Mouse (Mus musculus): ENCODE measurements around the gene Fbxo3. TPM values are rescaled to one million over a fixed set of nuclear protein-coding genes. Genes with fewer than 3 reads are reported as not detected.
A peak's percentile ranks its signal among the peaks of the same experiment; 100 is the strongest.
"Not testable (repeated sequence)": the region's sequence is repeated elsewhere in the genome, so short reads cannot be mapped to it uniquely, and the experiment has no call there.

Fbxo3 gene
- total and polyA plus RNA-seq, 2 experiments = 32.5 to 95.9 TPM

- no peaks in the 10 kb centered on the region for H3K27me3 ChIP-seq (ENCODE audit: control insufficient read depth, insufficient read depth, low read length)
- TF ChIP-seq POLR2A (IDR thresholded peaks at IDR 0.05; ENCODE audit: extremely low read depth, insufficient read depth, low read length) (no peak), CTCF (IDR thresholded peaks at IDR 0.05; ENCODE audit: low read depth, low read length) (no peak)
- no peaks in the 10 kb centered on the region; the same call in 1 of the 2 replicates for H3K4me1 ChIP-seq (ENCODE audit: control insufficient read depth, insufficient read depth, low read length)
- no peaks in the 10 kb centered on the region for H3K79me2 ChIP-seq (ENCODE audit: control insufficient read depth, insufficient read depth, low read length)
- peak; percentile 75 for DNase-seq (ENCODE audit: extremely low read depth, low read depth, low spot score)
- H3K27ac ChIP-seq (replicated peaks; ENCODE audit: insufficient read depth, low read depth, low read length) = peak within 1 kb of the TSS; percentile 80
- peak within 1 kb of the TSS; percentile 62 for H3K9ac ChIP-seq (ENCODE audit: low read depth, low read length)
- WGBS = 15% methylated on average over 13 of the region's 13 CpGs
- peak within 1 kb of the TSS; percentile 59 for H3K4me3 ChIP-seq (ENCODE audit: insufficient read depth, low read depth, low read length)
- H3K36me3 ChIP-seq (ENCODE audit: control insufficient read depth, insufficient read depth, low read length) = no peaks in the 10 kb centered on the region
Observed at GRCm38 (mm10) chr2:104069704-104070185, 42.2 kb downstream of the Fbxo3 start, which contains the start of gene Cd59b. TSS of gene Cd59b (plus strand) at chr2:104069849.

- H3K79me2 ChIP-seq (ENCODE audit: control insufficient read depth, insufficient read depth, low read length); DNase-seq (ENCODE audit: extremely low read depth, low read depth, low spot score); H3K36me3 ChIP-seq (ENCODE audit: control insufficient read depth, insufficient read depth, low read length); H3K27me3 ChIP-seq (ENCODE audit: control insufficient read depth, insufficient read depth, low read length); H3K27ac ChIP-seq (replicated peaks; ENCODE audit: insufficient read depth, low read depth, low read length); H3K4me3 ChIP-seq (ENCODE audit: insufficient read depth, low read depth, low read length); H3K9ac ChIP-seq (ENCODE audit: low read depth, low read length); H3K4me1 ChIP-seq (ENCODE audit: control insufficient read depth, insufficient read depth, low read length): not testable (repeated sequence)
- WGBS = 51% methylated on average over 5 of the region's 5 CpGs
Observed at GRCm38 (mm10) chr2:104078285-104078684, 50.8 kb downstream of the Fbxo3 start.

GRCm38 (mm10) chr2:104081436-104082050 lies 54.0 kb downstream of the Fbxo3 start:
- not testable (repeated sequence) for H3K27me3 ChIP-seq (ENCODE audit: control insufficient read depth, insufficient read depth, low read length); H3K79me2 ChIP-seq (ENCODE audit: control insufficient read depth, insufficient read depth, low read length); H3K36me3 ChIP-seq (ENCODE audit: control insufficient read depth, insufficient read depth, low read length); DNase-seq (ENCODE audit: extremely low read depth, low read depth, low spot score); H3K27ac ChIP-seq (replicated peaks; ENCODE audit: insufficient read depth, low read depth, low read length); H3K4me3 ChIP-seq (ENCODE audit: insufficient read depth, low read depth, low read length); H3K9ac ChIP-seq (ENCODE audit: low read depth, low read length); H3K4me1 ChIP-seq (ENCODE audit: control insufficient read depth, insufficient read depth, low read length)
- no CpG with 5 or more reads among the region's 1 CpGs for WGBS

GRCm38 (mm10) chr2:104082474-104082873 lies 55.0 kb downstream of the Fbxo3 start:
- no peak for DNase-seq (ENCODE audit: extremely low read depth, low read depth, low spot score)
- Histone ChIP-seq H3K36me3 (ENCODE audit: control insufficient read depth, insufficient read depth, low read length) (no peaks in the 10 kb centered on the region), H3K27me3 (ENCODE audit: control insufficient read depth, insufficient read depth, low read length) (no peaks in the 10 kb centered on the region), H3K9ac (ENCODE audit: low read depth, low read length) (no peak overlapping the region), H3K4me1 (ENCODE audit: control insufficient read depth, insufficient read depth, low read length) (no peaks in the 10 kb centered on the region), H3K4me3 (ENCODE audit: insufficient read depth, low read depth, low read length) (no peak overlapping the region), H3K27ac (replicated peaks; ENCODE audit: insufficient read depth, low read depth, low read length) (no peak overlapping the region), H3K79me2 (ENCODE audit: control insufficient read depth, insufficient read depth, low read length) (no peaks in the 10 kb centered on the region)
- TF ChIP-seq POLR2A (IDR thresholded peaks at IDR 0.05; ENCODE audit: extremely low read depth, insufficient read depth, low read length) = no peak

GRCm38 (mm10) chr2:104084027-104084426 lies 56.5 kb downstream of the Fbxo3 start:
- H3K27ac ChIP-seq (replicated peaks; ENCODE audit: insufficient read depth, low read depth, low read length); H3K4me3 ChIP-seq (ENCODE audit: insufficient read depth, low read depth, low read length); H3K4me1 ChIP-seq (ENCODE audit: control insufficient read depth, insufficient read depth, low read length); H3K36me3 ChIP-seq (ENCODE audit: control insufficient read depth, insufficient read depth, low read length); H3K9ac ChIP-seq (ENCODE audit: low read depth, low read length); H3K79me2 ChIP-seq (ENCODE audit: control insufficient read depth, insufficient read depth, low read length); H3K27me3 ChIP-seq (ENCODE audit: control insufficient read depth, insufficient read depth, low read length): not testable (repeated sequence)
- DNase-seq (ENCODE audit: extremely low read depth, low read depth, low spot score) = peak; percentile 78
- TF ChIP-seq CTCF (IDR thresholded peaks at IDR 0.05; ENCODE audit: low read depth, low read length) = 0 out of 2 replicates have a peak, but pooled peaks have one; percentile 5

- H3K27me3 ChIP-seq (ENCODE audit: control insufficient read depth, insufficient read depth, low read length); H3K27ac ChIP-seq (replicated peaks; ENCODE audit: insufficient read depth, low read depth, low read length); H3K4me3 ChIP-seq (ENCODE audit: insufficient read depth, low read depth, low read length); H3K9ac ChIP-seq (ENCODE audit: low read depth, low read length); H3K36me3 ChIP-seq (ENCODE audit: control insufficient read depth, insufficient read depth, low read length); H3K4me1 ChIP-seq (ENCODE audit: control insufficient read depth, insufficient read depth, low read length); DNase-seq (ENCODE audit: extremely low read depth, low read depth, low spot score); H3K79me2 ChIP-seq (ENCODE audit: control insufficient read depth, insufficient read depth, low read length): not testable (repeated sequence)
- WGBS = 56% methylated on average over 1 of the region's 1 CpGs
Observed at GRCm38 (mm10) chr2:104087562-104087961, 60.0 kb downstream of the Fbxo3 start.

All from liver, adult 2 months (tissue).